Mouse (Mus musculus): ENCODE data around the gene Kif18b. TPM values are rescaled to one million over a fixed set of nuclear protein-coding genes. Genes with fewer than 3 reads are reported as not detected.

Gene Kif18b
- polyA plus RNA-seq, 1 experiment: 9.2 TPM

DNA sequence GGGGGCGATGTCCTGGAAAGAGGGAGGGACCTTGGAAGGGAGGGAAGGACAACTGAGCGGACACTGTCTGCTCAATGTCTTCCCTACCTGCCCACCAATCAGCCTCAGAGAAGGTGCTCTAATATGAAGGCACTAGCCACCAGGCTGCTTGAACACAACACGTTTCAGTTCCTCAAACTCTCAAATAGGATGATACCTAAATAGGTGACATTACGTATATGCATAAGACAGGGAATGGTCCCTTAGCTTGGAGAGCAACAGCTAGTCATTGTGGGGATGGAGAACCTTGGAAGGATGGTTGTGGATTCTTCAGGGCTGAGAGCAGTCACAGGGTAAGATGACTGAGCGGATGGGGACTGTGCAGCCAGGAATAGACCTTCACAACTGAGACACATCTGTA lies 37.5 kb downstream of the Kif18b start:
- no peak for DNase-seq (ENCODE audit: low read depth, low spot score)
- 67% methylated on average over 5 of the region's 5 CpGs for WGBS

DNA sequence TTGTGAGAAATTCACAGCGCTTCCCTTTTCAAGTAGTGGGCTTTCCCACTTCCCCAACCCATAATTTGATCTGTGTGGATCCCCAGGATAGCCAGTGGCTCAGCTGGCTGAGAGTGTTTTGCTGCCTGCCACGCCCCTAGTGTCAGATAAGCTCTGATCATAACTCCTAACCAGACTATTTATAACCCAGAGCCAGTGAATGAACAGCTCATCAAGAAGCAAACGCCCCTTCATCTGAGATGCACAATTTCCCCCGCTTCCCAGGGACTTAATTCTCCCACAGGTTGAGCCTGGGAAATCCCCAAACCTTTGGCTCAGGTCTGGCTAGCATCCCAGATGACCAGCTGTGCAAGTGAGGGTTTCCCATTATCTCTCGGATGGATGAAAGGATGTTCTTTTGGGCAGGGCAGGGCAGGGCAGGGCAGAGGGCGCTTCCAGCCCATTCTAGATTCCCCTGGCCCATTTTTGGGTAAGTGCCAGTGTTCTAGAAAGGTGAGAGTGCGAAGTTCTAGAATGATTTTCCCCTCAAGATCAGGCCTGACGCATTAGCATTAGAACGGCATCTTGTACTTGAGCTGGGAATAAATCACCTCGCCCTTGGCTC lies 40.2 kb downstream of the Kif18b start, which contains the start of gene Fam187a:
TSS of gene Fam187a (plus strand) at position 554 of the 604 bp plus-strand sequence.
- 32% methylated on average over 10 of the region's 10 CpGs for WGBS
- DNase-seq (ENCODE audit: low read depth, low spot score): no peak

DNA sequence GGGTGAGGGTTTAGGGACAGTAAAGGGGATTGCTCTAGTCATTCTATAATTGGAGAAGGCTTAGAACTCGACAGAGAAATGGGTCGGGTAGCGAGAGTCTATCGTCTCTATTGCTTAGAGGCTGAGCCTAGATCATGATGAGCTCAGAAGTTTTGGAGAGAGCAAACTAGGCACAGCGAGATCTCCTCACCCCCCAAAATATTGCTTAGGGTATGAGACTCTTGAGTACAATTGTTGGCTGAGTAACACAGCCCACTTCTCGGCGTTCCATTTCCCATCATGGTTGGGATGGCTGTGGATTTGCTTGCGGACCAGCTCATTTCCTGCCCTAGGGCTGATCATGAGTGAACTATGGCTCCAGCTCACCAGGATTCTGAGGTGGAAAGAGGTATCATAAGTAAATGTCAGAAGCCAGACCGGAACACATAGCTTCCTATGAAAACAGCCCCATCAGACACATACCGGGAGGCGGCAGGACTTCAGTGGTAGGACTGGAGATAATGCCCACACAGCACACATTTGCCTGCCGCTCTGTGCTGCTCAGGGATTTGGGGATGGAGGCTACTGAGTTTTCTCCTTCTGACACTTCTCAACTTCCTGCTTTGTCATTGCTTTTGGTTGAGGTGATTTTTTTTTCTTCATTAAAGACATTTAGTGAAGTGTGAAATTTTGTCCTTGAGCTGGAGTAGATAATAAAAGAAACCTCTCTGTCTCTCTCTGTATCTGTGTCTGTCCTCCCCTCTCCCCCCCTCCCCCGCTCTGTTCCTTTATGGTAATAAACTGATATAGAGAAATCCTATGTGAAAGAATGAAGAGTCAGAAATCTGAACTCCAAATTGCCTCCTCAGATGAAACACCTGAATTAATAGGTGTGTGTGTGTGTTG lies 43.4 kb downstream of the Kif18b start:
- DNase-seq (ENCODE audit: low read depth, low spot score): no peak
- 13% methylated on average over 13 of the region's 13 CpGs for WGBS

DNA sequence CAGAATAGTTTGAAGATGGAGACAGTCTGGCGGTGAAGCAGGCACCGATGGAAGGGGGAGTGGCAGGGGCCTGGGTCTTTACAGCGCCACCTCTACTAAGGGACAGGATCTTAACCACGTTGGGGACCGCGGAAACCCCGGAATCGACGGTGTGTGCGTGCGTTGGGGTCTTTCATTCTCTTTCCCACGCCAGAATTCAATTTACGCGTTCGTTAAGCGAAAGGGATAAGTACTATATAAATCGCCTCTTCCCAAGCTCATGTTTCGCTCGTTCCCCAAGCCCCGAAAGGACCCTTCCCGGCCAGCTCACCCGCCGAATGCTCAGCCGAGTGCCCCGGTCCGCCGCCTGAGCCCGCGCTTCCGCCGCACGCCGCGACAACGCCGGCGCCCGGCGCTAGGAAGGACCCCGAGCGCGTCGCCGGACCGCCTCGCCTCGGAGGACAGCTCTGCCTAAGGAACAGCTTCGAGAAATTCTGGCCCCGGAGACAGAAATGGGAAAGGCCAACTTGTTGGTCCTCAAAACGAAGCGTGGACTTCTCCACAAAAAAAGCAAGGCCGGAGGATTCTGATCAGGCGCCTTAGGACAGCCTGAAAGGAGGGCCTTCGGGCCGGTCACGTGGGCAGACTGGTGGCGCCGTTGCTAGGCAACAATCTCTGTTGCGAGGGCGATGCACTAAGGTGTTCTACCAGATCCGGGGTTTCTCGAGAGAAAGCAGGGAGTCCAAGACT lies 44.2 kb downstream of the Kif18b start, which contains the start of the genes Eftud2 and Ccdc103:
TSS of gene Eftud2 (minus strand) at position 401 of the 729 bp plus-strand sequence.
TSS of gene Ccdc103 (plus strand) at position 620 of the 729 bp plus-strand sequence.
- WGBS: under 1% methylated on average over 62 of the region's 62 CpGs
- peak; percentile 78 for DNase-seq (ENCODE audit: low read depth, low spot score)

DNA sequence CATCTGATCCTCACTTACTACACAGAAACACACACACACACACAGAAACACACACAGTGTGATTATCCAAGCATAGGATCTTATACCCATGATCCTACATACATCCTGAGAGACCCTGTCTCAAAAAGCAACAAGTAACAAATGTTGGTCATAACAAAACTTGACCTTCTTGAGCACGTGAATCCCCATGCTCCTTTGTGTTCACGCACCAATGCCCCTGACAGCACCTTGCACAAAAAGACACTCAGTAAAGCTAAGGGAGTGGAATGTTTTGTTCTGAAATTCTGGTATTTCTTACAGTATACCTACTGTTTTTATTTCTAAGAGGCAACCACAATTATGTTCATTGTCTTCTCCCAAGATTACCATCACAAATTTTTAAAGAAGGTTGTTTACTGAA lies 45.4 kb downstream of the Kif18b start:
- no peak for DNase-seq (ENCODE audit: low read depth, low spot score)
- 88% methylated on average over 2 of the region's 2 CpGs for WGBS

DNA sequence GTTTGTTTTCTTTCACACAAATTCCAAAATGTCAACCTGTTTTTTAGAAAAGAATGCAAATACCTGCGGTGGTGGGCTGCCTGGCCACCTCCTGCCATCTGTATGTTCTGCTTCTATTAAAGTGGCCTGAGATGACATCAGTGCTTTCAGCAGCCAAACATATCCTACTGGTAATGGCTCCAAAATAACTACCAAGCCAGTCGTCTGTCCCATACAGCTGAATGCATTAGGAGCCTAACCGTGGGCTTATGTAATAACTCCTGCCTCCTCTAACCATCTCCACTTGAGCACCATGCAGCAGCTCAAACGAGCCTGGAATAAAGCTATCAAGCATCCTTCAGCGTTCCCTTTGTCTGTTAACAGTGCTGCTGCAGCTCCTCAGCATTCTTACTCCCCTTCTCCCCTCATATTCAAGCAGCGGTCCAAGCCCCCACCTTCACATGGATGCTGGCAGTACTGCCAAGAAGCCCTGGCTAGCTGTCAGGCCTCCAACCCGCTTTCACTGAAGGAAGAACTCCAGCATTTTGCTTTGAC lies 50.1 kb downstream of the Kif18b start:
- WGBS: 87% methylated on average over 7 of the region's 7 CpGs
- no peak for DNase-seq (ENCODE audit: low read depth, low spot score)

DNA sequence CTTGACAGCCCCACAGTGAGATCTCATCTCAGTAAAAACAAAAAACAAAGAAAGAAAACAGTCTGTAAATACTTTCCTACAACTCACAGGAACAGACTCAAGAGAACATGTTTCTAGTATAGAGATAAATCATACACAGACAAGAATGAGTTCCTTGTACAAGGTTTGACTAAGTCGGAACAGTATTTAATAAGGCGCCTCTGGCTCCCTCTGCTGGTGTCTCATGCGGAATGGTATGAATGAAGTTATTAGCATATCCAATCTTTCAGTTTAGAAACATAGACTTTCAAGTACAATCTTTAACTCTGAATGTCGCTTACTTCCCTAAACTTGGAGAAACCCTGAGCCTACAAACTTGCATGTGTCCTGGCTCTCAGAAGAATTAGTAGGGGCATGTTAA lies 60.7 kb downstream of the Kif18b start:
- DNase-seq (ENCODE audit: low read depth, low spot score): peak; percentile 38

DNA sequence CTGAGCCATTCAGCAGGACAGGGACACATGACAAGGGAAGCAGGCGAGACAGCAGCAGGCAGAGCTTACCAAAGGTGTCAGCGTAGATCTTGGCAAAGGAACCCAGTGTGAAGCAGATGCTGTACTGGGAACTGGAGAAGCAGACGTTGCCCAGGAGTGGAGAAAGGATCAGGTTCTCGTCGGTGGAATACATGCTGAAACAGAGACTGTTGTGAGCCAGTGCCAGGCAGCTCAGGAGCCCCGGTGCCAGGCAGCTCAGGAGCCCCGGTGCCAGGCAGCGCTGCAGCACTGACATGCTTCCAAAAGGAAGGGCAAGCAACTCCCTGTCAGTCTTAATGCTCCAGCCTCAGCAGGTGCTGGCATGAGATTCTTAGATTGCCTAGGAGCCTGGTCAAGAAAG lies 65.0 kb downstream of the Kif18b start:
- 95% methylated on average over 8 of the region's 8 CpGs for WGBS
- DNase-seq (ENCODE audit: low read depth, low spot score): no peak

More for the DNA sequence above, 60.7 kb downstream of the Kif18b start:
- WGBS: 24% methylated on average over 4 of the region's 4 CpGs

DNA sequence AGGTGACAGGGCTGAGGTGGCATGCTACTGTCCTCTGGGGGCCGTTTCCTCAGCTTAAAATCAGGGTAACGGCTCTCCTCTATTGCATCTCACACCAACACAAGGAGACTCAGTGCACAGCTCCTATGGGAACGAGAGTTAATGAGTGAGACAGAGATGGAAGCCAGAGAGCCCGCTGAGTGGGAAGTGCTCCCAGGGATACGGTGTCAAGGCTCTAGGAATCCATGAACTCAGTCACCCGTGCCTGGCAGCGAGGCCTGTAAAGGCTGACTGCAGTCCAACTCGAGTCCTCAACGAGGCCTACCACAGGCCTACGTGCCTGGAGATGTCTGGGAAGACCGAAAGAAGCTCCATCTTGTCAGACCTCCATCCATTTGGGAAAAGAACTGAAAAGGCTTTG lies 66.0 kb downstream of the Kif18b start:
- no peak for DNase-seq (ENCODE audit: low read depth, low spot score)
- WGBS: 96% methylated on average over 11 of the region's 11 CpGs

DNA sequence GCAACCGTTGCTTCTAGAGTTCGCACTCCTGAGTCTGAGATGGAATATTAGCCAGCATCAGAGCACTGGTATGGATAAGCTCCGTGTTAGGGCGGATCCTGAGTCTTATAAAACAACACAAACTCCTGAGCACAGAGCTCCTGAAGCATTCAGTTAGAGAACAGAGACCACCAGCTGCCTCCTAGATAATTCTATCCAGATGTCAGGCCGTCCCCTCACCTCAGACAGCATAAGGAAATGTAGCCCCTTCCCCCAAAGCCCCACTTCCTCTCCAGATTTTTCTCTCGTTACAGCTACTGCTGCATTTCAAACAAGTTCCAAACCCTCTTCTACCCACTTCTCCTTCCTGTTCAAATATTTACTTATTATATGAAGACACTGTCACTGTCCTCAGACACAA lies 69.0 kb downstream of the Kif18b start:
- 87% methylated on average over 6 of the region's 6 CpGs for WGBS
- DNase-seq (ENCODE audit: low read depth, low spot score): no peak

Other genes with a start within 250 kb of the Kif18b start
- gene Ccdc43, start 227.3 kb downstream of the Kif18b start, polyA plus RNA-seq (2012; rRNA removed): 4.3 and 5.3 TPM in 2 replicates
- 2.3 and 3.6 TPM in 2 replicates for gene Adam11, start 163.7 kb downstream of the Kif18b start, polyA plus RNA-seq (2012; rRNA removed)
- 3.7 and 3.8 TPM in 2 replicates for gene Gjc1, start 105.4 kb downstream of the Kif18b start, polyA plus RNA-seq (2012; rRNA removed)
- gene Higd1b, start 89.3 kb downstream of the Kif18b start, polyA plus RNA-seq (2012; rRNA removed): 0.40 and 0.56 TPM in 2 replicates
- gene Eftud2, start 44.1 kb downstream of the Kif18b start, polyA plus RNA-seq (2012; rRNA removed): 73.3 and 73.9 TPM in 2 replicates
- 0.07 TPM in 1 of 2 replicates, not detected in the other for gene Ccdc103, start 43.9 kb downstream of the Kif18b start, polyA plus RNA-seq (2012; rRNA removed)
- gene Fam187a, start 40.0 kb downstream of the Kif18b start, polyA plus RNA-seq (2012; rRNA removed): not detected in 2 replicates
- 0.91 and 1.0 TPM in 2 replicates for gene Gfap, start 24.2 kb downstream of the Kif18b start, polyA plus RNA-seq (2012; rRNA removed)
- gene C1ql1, start 21.6 kb upstream of the Kif18b start, polyA plus RNA-seq (2012; rRNA removed): 0.47 and 0.52 TPM in 2 replicates
- 50.0 and 70.7 TPM in 2 replicates for gene Nmt1, start 103.1 kb upstream of the Kif18b start, polyA plus RNA-seq (2012; rRNA removed)
- 36.2 and 36.9 TPM in 2 replicates for gene Dcakd, start 103.2 kb upstream of the Kif18b start, polyA plus RNA-seq (2012; rRNA removed)
- 2.8 and 3.6 TPM in 2 replicates for gene Plcd3, start 176.5 kb upstream of the Kif18b start, polyA plus RNA-seq (2012; rRNA removed)
- gene Acbd4, start 176.6 kb upstream of the Kif18b start, polyA plus RNA-seq (2012; rRNA removed): 71.3 and 168 TPM in 2 replicates
- gene Hexim1, start 191.1 kb upstream of the Kif18b start, polyA plus RNA-seq (2012; rRNA removed): 11.5 and 14.1 TPM in 2 replicates
- gene Hexim2, start 207.3 kb upstream of the Kif18b start, polyA plus RNA-seq (2012; rRNA removed): 2.4 and 3.3 TPM in 2 replicates
- 8.4 and 12.1 TPM in 2 replicates for gene Fmnl1, start 246.0 kb upstream of the Kif18b start, polyA plus RNA-seq (2012; rRNA removed)

All from large intestine, adult 2 months (tissue).